Mouse (Mus musculus): Measurements from ENCODE around the gene Olfr1394. TPM values are rescaled to one million over a fixed set of nuclear protein-coding genes. Genes with fewer than 3 reads are reported as not detected.

The Olfr1394 gene
- polyA plus RNA-seq (2014; fragmentation: Nextera tagmentation; extraction: Ambion mirVana) = not detected in 2 replicates

DNA sequence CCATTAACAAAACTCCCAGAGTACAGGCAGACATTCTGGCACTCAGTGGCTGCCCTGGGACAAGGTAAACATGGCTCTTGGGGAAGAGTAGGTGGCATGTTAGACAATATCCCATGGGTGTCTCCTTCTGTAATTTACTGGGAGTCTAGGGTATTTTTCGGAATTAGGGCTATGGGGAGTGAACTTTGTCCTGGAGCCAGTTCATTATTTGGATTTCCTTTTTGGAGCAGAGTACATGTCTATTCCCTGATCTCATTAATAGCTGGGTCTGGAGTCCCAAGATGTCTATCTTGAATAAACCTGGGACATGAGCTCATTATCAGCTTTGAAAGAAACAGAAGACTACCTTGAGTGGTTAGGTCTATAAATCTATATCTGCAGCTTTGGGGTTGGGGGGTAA is at the start of gene Olfr1394:
TSS of gene Olfr1394 (plus strand) at position 301 of the 400 bp plus-strand sequence.
- Histone ChIP-seq H3K27ac (ENCODE audit: low read depth, low read length) (no peak within 1 kb of the TSS), H3K9ac (ENCODE audit: low read length) (no peak within 1 kb of the TSS), H3K4me1 (replicated peaks; ENCODE audit: control insufficient read depth, insufficient read depth, low read length) (no peaks in the 10 kb centered on the region), H3K4me2 (ENCODE audit: low read depth, low read length, severe bottlenecking) (no peak within 1 kb of the TSS), H3K27me3 (ENCODE audit: control insufficient read depth, insufficient read depth, low read length) (no peaks in the 10 kb centered on the region), H3K9me3 (ENCODE audit: control insufficient read depth, low read length) (no peaks in the 10 kb centered on the region), H3K36me3 (ENCODE audit: control insufficient read depth, insufficient read depth, low read length) (no peaks in the 10 kb centered on the region), H3K4me3 (ENCODE audit: low read depth, low read length) (no peak within 1 kb of the TSS)
- WGBS = 72% methylated on average over 1 of the region's 1 CpGs
- ATAC-seq (replicated peaks; ENCODE audit: low FRiP score) = no peak
- DNase-seq (ENCODE audit: low spot score) = no peak

DNA sequence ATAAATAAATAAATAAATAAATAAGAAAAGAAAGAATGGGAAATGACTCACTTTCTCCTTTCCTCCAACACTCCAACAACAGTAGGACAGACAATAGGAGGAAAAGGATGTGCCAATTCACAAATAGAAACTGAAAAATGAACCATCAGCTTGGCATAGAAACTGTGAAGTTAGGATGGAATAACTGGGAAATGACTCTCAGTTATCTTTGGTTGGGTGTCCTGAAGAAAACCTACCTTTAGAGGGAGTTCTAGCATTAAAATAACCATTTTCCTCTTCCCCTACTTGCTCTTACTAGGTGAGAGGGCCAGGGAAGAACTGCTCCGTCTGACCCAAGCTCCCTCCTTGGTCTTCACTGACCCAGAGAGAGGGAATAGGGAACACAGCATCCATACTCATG is 48.4 kb upstream of the Olfr1394 start:
- 74% methylated on average over 1 of the region's 1 CpGs for WGBS
- H3K9ac ChIP-seq (ENCODE audit: low read length) = no peak overlapping the region
- H3K36me3 ChIP-seq (ENCODE audit: control insufficient read depth, insufficient read depth, low read length) = no peaks in the 10 kb centered on the region
- no peaks in the 10 kb centered on the region for H3K9me3 ChIP-seq (ENCODE audit: control insufficient read depth, low read length)
- H3K4me2 ChIP-seq (ENCODE audit: low read depth, low read length, severe bottlenecking) = no peak overlapping the region
- H3K4me3 ChIP-seq (ENCODE audit: low read depth, low read length) = no peak overlapping the region
- no peak for ATAC-seq (replicated peaks; ENCODE audit: low FRiP score)
- no peak overlapping the region for H3K27ac ChIP-seq (ENCODE audit: low read depth, low read length)
- H3K27me3 ChIP-seq (ENCODE audit: control insufficient read depth, insufficient read depth, low read length) = no peaks in the 10 kb centered on the region
- no peak for DNase-seq (ENCODE audit: low spot score)
- no peaks in the 10 kb centered on the region for H3K4me1 ChIP-seq (replicated peaks; ENCODE audit: control insufficient read depth, insufficient read depth, low read length)

DNA sequence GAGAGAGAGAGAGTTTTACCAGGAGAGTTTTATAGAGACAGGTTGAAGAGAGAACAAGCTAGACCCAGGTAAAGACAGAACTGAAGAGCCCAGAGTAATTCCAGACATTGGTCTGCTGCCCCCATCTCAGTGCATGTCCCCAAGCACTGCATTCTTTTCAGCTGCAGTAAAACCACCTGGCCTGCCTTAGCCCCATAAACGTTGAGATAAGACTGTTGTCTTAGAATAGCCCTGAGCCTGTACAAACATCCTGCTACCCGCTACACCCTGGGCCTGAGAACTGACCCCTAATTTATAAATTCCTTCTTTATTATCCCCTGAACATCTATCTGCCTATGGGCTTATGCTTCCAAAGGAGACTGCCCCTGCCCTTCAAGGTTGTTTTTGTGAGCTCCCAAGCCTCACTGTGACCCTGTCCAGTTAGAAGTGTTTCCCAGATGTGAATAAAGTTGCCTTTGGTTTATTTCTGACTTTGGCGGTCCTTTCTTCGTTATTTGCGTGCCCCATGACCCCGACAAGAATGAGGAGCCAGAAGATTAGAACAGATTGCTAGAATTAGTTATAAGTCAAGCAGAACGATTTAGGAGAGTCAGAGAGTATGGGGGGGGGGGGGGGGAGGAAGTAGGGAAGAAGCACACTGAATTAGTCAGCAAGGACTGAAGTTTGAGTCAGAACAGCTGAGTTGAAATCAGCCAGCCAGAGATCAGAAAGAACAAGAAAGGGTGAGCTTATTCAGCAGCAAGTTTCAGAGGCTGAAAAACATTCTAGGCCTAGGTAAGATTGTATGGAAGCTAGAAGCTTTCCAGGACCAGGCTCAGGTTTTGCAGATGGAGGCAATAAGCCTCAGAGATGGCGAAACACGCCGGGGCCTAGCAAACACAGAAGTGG is 46.3 kb upstream of the Olfr1394 start:
- H3K9ac ChIP-seq (ENCODE audit: low read length) = no peak overlapping the region
- no peaks in the 10 kb centered on the region for H3K27me3 ChIP-seq (ENCODE audit: control insufficient read depth, insufficient read depth, low read length)
- no peaks in the 10 kb centered on the region for H3K4me1 ChIP-seq (replicated peaks; ENCODE audit: control insufficient read depth, insufficient read depth, low read length)
- no peak for DNase-seq (ENCODE audit: low spot score)
- H3K4me2 ChIP-seq (ENCODE audit: low read depth, low read length, severe bottlenecking) = no peak overlapping the region
- H3K9me3 ChIP-seq (ENCODE audit: control insufficient read depth, low read length) = no peaks in the 10 kb centered on the region
- H3K27ac ChIP-seq (ENCODE audit: low read depth, low read length) = no peak overlapping the region
- no peak overlapping the region for H3K4me3 ChIP-seq (ENCODE audit: low read depth, low read length)
- WGBS = 55% methylated on average over 10 of the region's 10 CpGs
- no peaks in the 10 kb centered on the region for H3K36me3 ChIP-seq (ENCODE audit: control insufficient read depth, insufficient read depth, low read length)
- ATAC-seq (replicated peaks; ENCODE audit: low FRiP score) = no peak

DNA sequence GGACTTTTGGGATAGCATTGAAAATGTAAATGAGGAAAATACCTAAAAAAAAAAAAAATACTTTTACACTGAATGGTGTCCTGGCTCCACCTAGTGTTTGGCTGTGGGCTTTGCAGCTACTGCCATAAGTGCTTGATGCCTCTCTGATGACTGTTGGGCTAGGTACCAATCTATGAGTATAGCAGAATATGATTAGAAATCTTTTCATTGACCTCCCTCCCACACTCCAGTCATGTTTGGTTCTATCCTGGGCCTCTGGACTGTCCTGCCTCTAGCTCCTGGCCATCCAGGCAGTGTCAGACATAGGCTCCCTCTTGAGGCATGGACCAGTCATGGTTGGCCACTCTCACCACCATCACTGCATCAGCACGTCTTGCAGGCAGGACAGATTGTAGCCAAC is 45.3 kb upstream of the Olfr1394 start:
- no peak overlapping the region for H3K27ac ChIP-seq (ENCODE audit: low read depth, low read length)
- no peak overlapping the region for H3K4me3 ChIP-seq (ENCODE audit: low read depth, low read length)
- H3K4me2 ChIP-seq (ENCODE audit: low read depth, low read length, severe bottlenecking) = no peak overlapping the region
- H3K9ac ChIP-seq (ENCODE audit: low read length) = no peak overlapping the region
- no peaks in the 10 kb centered on the region for H3K9me3 ChIP-seq (ENCODE audit: control insufficient read depth, low read length)
- ATAC-seq (replicated peaks; ENCODE audit: low FRiP score) (no peak), DNase-seq (ENCODE audit: low spot score) (peak; percentile 56)
- no peaks in the 10 kb centered on the region for H3K36me3 ChIP-seq (ENCODE audit: control insufficient read depth, insufficient read depth, low read length)
- H3K27me3 ChIP-seq (ENCODE audit: control insufficient read depth, insufficient read depth, low read length) = no peaks in the 10 kb centered on the region
- H3K4me1 ChIP-seq (replicated peaks; ENCODE audit: control insufficient read depth, insufficient read depth, low read length) = no peaks in the 10 kb centered on the region
- 45% methylated on average over 1 of the region's 1 CpGs for WGBS

DNA sequence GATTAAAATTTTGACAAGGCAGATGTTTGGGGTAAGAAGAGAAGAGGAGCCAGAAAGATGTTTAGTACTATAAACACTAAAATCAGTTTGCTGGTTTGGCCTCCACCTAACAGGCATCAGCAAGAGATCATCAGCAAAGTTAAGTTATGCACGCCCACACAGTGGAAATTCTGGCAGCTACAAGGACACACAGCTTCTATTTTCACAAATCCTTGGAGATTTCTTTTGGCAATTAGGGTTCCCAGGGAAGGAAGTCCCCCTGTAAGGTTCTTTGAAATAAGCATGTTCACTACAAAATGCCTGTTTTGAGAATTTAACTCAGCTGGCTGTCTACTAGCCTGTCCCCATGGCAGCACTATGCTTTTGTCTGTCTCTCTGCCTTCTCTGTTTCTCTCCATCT is 43.2 kb upstream of the Olfr1394 start:
- Histone ChIP-seq H3K9me3 (ENCODE audit: control insufficient read depth, low read length) (no peaks in the 10 kb centered on the region), H3K4me1 (replicated peaks; ENCODE audit: control insufficient read depth, insufficient read depth, low read length) (no peaks in the 10 kb centered on the region), H3K4me2 (ENCODE audit: low read depth, low read length, severe bottlenecking) (no peak overlapping the region), H3K9ac (ENCODE audit: low read length) (no peak overlapping the region), H3K36me3 (ENCODE audit: control insufficient read depth, insufficient read depth, low read length) (no peaks in the 10 kb centered on the region), H3K27me3 (ENCODE audit: control insufficient read depth, insufficient read depth, low read length) (no peaks in the 10 kb centered on the region), H3K27ac (ENCODE audit: low read depth, low read length) (no peak overlapping the region), H3K4me3 (ENCODE audit: low read depth, low read length) (no peak overlapping the region)
- 74% methylated on average over 1 of the region's 1 CpGs for WGBS
- DNase-seq (ENCODE audit: low spot score) (no peak), ATAC-seq (replicated peaks; ENCODE audit: low FRiP score) (no peak)

DNA sequence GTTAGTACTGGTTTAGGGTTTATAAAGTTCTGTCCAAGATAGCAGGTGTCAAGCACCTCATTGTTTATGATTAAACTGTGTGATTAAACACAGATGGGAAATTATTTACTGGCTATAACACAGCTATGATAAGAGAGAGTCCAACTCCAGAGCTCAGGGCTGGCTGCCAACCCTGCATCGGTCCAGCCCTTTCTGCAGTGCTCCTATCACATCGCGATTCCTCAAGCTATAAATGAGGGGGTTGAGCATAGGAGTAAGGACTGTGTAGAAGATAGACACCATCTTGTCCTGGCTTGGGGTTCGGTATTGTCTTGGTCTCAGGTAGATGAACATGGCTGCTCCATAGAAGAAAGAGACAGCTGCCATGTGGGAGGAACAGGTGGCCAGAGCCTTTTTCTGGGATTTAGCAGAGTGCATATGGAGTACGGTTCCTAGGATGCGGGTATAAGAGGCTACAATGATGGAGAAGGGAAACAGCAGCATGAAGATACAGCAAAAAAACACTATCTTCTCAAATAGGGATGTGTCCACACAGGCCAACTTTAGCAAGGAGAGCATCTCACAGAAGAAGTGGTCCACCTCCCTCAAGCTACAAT is 41.5 kb upstream of the Olfr1394 start:
- Histone ChIP-seq H3K9me3 (ENCODE audit: control insufficient read depth, low read length) (no peaks in the 10 kb centered on the region), H3K27ac (ENCODE audit: low read depth, low read length) (no peak overlapping the region), H3K36me3 (ENCODE audit: control insufficient read depth, insufficient read depth, low read length) (no peaks in the 10 kb centered on the region), H3K4me2 (ENCODE audit: low read depth, low read length, severe bottlenecking) (no peak overlapping the region), H3K9ac (ENCODE audit: low read length) (no peak overlapping the region), H3K27me3 (ENCODE audit: control insufficient read depth, insufficient read depth, low read length) (no peaks in the 10 kb centered on the region), H3K4me1 (replicated peaks; ENCODE audit: control insufficient read depth, insufficient read depth, low read length) (no peaks in the 10 kb centered on the region), H3K4me3 (ENCODE audit: low read depth, low read length) (no peak overlapping the region)
- DNase-seq (ENCODE audit: low spot score) (no peak), ATAC-seq (replicated peaks; ENCODE audit: low FRiP score) (no peak)
- WGBS = 90% methylated on average over 6 of the region's 6 CpGs

DNA sequence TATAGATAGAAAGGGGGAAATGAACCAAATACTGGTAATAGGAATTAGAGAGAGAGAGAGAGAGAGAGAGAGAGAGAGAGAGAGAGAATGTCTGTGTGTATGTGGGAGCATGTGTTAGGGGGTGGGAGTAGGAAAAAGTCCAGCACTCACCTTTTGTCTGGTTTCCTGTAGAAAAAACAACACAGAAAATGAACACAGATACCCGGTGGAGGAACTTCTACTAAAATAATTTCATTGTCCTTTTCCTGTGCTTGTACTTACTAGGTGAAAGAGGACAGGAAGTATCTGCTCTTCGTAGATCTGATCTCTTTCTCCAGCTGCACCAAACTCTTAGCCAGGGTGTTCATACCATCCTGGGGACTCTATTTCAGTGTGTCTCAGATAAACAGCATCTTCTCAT is 40.0 kb upstream of the Olfr1394 start:
- H3K9me3 ChIP-seq (ENCODE audit: control insufficient read depth, low read length) = no peaks in the 10 kb centered on the region
- H3K4me3 ChIP-seq (ENCODE audit: low read depth, low read length) = no peak overlapping the region
- no peaks in the 10 kb centered on the region for H3K4me1 ChIP-seq (replicated peaks; ENCODE audit: control insufficient read depth, insufficient read depth, low read length)
- 78% methylated on average over 2 of the region's 2 CpGs for WGBS
- H3K9ac ChIP-seq (ENCODE audit: low read length) = no peak overlapping the region
- ATAC-seq (replicated peaks; ENCODE audit: low FRiP score) (no peak), DNase-seq (ENCODE audit: low spot score) (no peak)
- no peaks in the 10 kb centered on the region for H3K27me3 ChIP-seq (ENCODE audit: control insufficient read depth, insufficient read depth, low read length)
- no peak overlapping the region for H3K4me2 ChIP-seq (ENCODE audit: low read depth, low read length, severe bottlenecking)
- H3K36me3 ChIP-seq (ENCODE audit: control insufficient read depth, insufficient read depth, low read length) = no peaks in the 10 kb centered on the region
- no peak overlapping the region for H3K27ac ChIP-seq (ENCODE audit: low read depth, low read length)

DNA sequence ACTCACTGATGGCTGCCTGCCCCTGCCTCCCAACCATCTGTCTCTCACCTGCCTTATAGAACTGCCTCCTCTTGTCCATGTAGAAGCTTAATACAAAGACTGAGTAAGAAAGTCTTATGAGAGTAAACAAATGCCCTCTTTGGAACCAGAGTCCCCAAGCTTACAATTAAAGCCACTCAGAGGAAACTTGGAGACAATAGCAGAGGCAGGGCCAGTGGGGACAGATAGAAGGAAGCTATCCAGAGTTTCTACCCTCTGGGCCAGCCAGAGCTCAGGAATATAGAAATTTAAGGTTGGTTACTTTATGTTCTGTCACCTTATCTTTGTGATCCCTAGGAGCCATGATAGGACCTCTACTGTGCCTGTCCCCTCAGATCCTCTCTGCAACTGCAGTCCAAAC is 39.4 kb upstream of the Olfr1394 start, which contains the start of gene Olfr1396:
TSS of gene Olfr1396 (minus strand) at position 101 of the 400 bp plus-strand sequence.
- Histone ChIP-seq H3K4me3 (ENCODE audit: low read depth, low read length) (no peak within 1 kb of the TSS), H3K27ac (ENCODE audit: low read depth, low read length) (no peak within 1 kb of the TSS), H3K9ac (ENCODE audit: low read length) (no peak within 1 kb of the TSS), H3K4me1 (replicated peaks; ENCODE audit: control insufficient read depth, insufficient read depth, low read length) (no peaks in the 10 kb centered on the region), H3K36me3 (ENCODE audit: control insufficient read depth, insufficient read depth, low read length) (no peaks in the 10 kb centered on the region), H3K27me3 (ENCODE audit: control insufficient read depth, insufficient read depth, low read length) (no peaks in the 10 kb centered on the region), H3K4me2 (ENCODE audit: low read depth, low read length, severe bottlenecking) (no peak within 1 kb of the TSS), H3K9me3 (ENCODE audit: control insufficient read depth, low read length) (no peaks in the 10 kb centered on the region)
- ATAC-seq (replicated peaks; ENCODE audit: low FRiP score) (no peak), DNase-seq (ENCODE audit: low spot score) (no peak)

Measured in forebrain, embryonic 11.5 days (tissue).